In genomic region chr12:77130526-77130925, GRCm38 (mm10) we compare ENCODE assay signal across 12 mouse cellular contexts.
DNase-seq lines count a peak whose midpoint lies in the region; ATAC-seq and TF ChIP-seq lines count a peak whose summit lies in the region.
"Had no signal": no experiment of that assay in that cellular context is flagged by ENCODE, and none has a peak within 500 bp of the region (broad histone marks: within the 10 kb centered on the region; RNA-seq: fewer than 3 reads in every experiment).

No protein-coding gene starts in this region.

- intact Hi-C loops in gastrocnemius, adult 2 months (cut with DNase I) = no loop called here

- TF ChIP-seq POLR2A in brain, embryonic 14.5 days (IDR thresholded peaks at IDR 0.05; ENCODE audit: borderline replicate concordance, extremely low read depth, insufficient read depth, insufficient read length, poor library complexity, severe bottlenecking) = no peak

- H3K4me1 ChIP-seq in midbrain, embryonic 13.5 days (replicated peaks) = no peaks in the 10 kb centered on the region
- H3K4me1 ChIP-seq: neural tube, embryonic 13.5 days had no signal

- 74% methylated on average over 6 of the region's 6 CpGs for WGBS in midbrain, embryonic 13.5 days

- H3K9ac ChIP-seq in midbrain, embryonic 13.5 days (replicated peaks) = no peak overlapping the region
- H3K9ac ChIP-seq: limb, embryonic 12.5 days; neural tube, embryonic 13.5 days had no signal

- ATAC-seq in midbrain, embryonic 13.5 days = no peak

- H3K4me2 ChIP-seq in midbrain, embryonic 13.5 days (replicated peaks) = no peak overlapping the region
- H3K4me2 ChIP-seq: limb, embryonic 12.5 days; neural tube, embryonic 13.5 days had no signal

- no peaks in the 10 kb centered on the region for H3K27me3 ChIP-seq in midbrain, embryonic 13.5 days
- H3K27me3 ChIP-seq: limb, embryonic 12.5 days; megakaryocyte, embryonic 14.5 days; neural tube, embryonic 13.5 days had no signal

- H3K27ac ChIP-seq in midbrain, embryonic 13.5 days = no peak overlapping the region
- H3K27ac ChIP-seq in gastrocnemius, adult 2 months = no peak overlapping the region
- H3K27ac ChIP-seq: neural tube, embryonic 13.5 days had no signal

- no peak for TF ChIP-seq CTCF in brain, embryonic 14.5 days (IDR thresholded peaks at IDR 0.05; ENCODE audit: borderline replicate concordance, extremely low read depth, insufficient read depth, insufficient read length)
- TF ChIP-seq CTCF in gastrocnemius, adult 2 months (IDR thresholded peaks at IDR 0.05) = no peak

- peak; percentile 5 to 21 for DNase-seq in left cerebral cortex, adult 18-20 months (ENCODE audit: low spot score in 2 of 2)
- no peak for DNase-seq in left cerebral cortex, adult 11 months (ENCODE audit: low spot score)
- DNase-seq in 416B (ENCODE audit: low read depth) = peak; percentile 99
- peak; percentile 29 for DNase-seq in brain, embryonic 14.5 days (ENCODE audit: low read depth)
- peak; percentile 75 for DNase-seq in lung, postnatal 36 days
- DNase-seq in cerebellum, adult 11 months = no peak
- no peak for DNase-seq in gastrocnemius, adult 2 months
- DNase-seq: spleen, adult 18-20 months had no signal

- H3K36me3 ChIP-seq in midbrain, embryonic 13.5 days = no peaks in the 10 kb centered on the region
- H3K36me3 ChIP-seq: limb, embryonic 12.5 days; neural tube, embryonic 13.5 days had no signal

- no peak overlapping the region for H3K4me3 ChIP-seq in midbrain, embryonic 13.5 days (replicated peaks)
- no peak overlapping the region for H3K4me3 ChIP-seq in gastrocnemius, adult 2 months
- H3K4me3 ChIP-seq: limb, embryonic 12.5 days; neural tube, embryonic 13.5 days had no signal

- H3K9me3 ChIP-seq in midbrain, embryonic 13.5 days = 0 out of 2 replicates have a peak, but pooled peaks cover 4% of the 10 kb centered on the region
- H3K9me3 ChIP-seq: limb, embryonic 12.5 days had no signal

Comparison
In these comparisons a context has a peak if more than half of its experiments do, and no peak if none do; other contexts are left out.
1. DNase-seq: peak in left cerebral cortex, adult 18-20 months (2 of 2), 416B (single experiment), brain, embryonic 14.5 days (single experiment) and lung, postnatal 36 days (single experiment); none in left cerebral cortex, adult 11 months (single experiment), cerebellum, adult 11 months (single experiment) and gastrocnemius, adult 2 months (single experiment).